Mouse (Mus musculus) midbrain, embryonic 16.5 days (tissue): ENCODE measurements around the gene Chst15. TPM values are rescaled to one million over a fixed set of nuclear protein-coding genes. Genes with fewer than 3 reads are reported as not detected.

ENCODE experiments used
- ATAC-seq: fragments of 200-750 bp; cut with Nextera tagmentation; 2 replicates; pipeline ENCODE4 v1.8.0; 2017; ENCODE audit warnings: moderate TSS enrichment
- H3K27ac ChIP-seq: fragments of 300-500 bp; sonication (generic); 2 replicates; pipeline ENCODE4 v1.5.1; 2014; ENCODE audit warnings: mild to moderate bottlenecking, low read length, mixed read lengths
- H3K27me3 ChIP-seq: fragments of 300-500 bp; sonication (generic); 2 replicates; pipeline ENCODE4 v1.6.1; 2014; ENCODE audit warnings: low read depth, low read length, mixed read lengths; ENCODE audit not compliant: control insufficient read depth, insufficient read depth
- H3K36me3 ChIP-seq: fragments of 300-500 bp; sonication (generic); 2 replicates; pipeline ENCODE4 v1.6.1; 2014; ENCODE audit warnings: mild to moderate bottlenecking, low read length, moderate library complexity, mixed read lengths; ENCODE audit not compliant: control insufficient read depth, insufficient read depth
- H3K4me1 ChIP-seq: fragments of 300-500 bp; sonication (generic); 2 replicates; pipeline ENCODE4 v1.6.1; 2014; ENCODE audit warnings: mild to moderate bottlenecking, low read length, mixed read lengths; ENCODE audit not compliant: control insufficient read depth, insufficient read depth
- H3K4me2 ChIP-seq: fragments of 300-500 bp; sonication (generic); 2 replicates; pipeline ENCODE4 v1.6.1; 2014; ENCODE audit warnings: mild to moderate bottlenecking, low read length, mixed read lengths
- H3K4me3 ChIP-seq: fragments of 300-500 bp; sonication (generic); 2 replicates; pipeline ENCODE4 v1.5.1; 2014; ENCODE audit warnings: low read depth, mild to moderate bottlenecking, low read length, moderate library complexity, mixed read lengths
- H3K9ac ChIP-seq: fragments of 300-500 bp; sonication (generic); 2 replicates; pipeline ENCODE4 v1.6.1; 2014; ENCODE audit warnings: low read depth, low read length, mixed read lengths
- H3K9me3 ChIP-seq: fragments of 300-500 bp; sonication (generic); replicated peaks from 2 replicates; pipeline ENCODE4 v1.6.1; 2014; ENCODE audit warnings: mild to moderate bottlenecking, low read length, mixed read lengths; ENCODE audit not compliant: control insufficient read depth, poor library complexity, severe bottlenecking
- whole genome bisulfite sequencing: fragments of 180-500 bp; shearing (Covaris S2); extraction: QIAGEN DNeasy Blood & Tissue Kit; methylation state at CpG from one replicate; pipeline ENCODE4 v1.1.7; 2014; 5-methylcytosine and 5-hydroxymethylcytosine counted together
- polyA plus RNA-seq: library from polyadenylated mRNA; unstranded; fragments of >200 nt; fragmentation: Nextera tagmentation; extraction: Ambion mirVana; gene quantifications from 2 replicates; pipeline ENCODE4 v1.2.1, GENCODE M21; 2015

Chst15 gene
- polyA plus RNA-seq, 1 experiment from 2014 or later, result 12.6 TPM

- no peak overlapping the region for H3K27ac ChIP-seq
- no peaks in the 10 kb centered on the region; the same call in 1 of the 2 replicates for H3K9me3 ChIP-seq
- no peak overlapping the region for H3K4me2 ChIP-seq
- H3K36me3 ChIP-seq, result no peaks in the 10 kb centered on the region
- H3K4me1 ChIP-seq, result no peaks in the 10 kb centered on the region
- no peaks in the 10 kb centered on the region for H3K27me3 ChIP-seq
- no peak overlapping the region for H3K4me3 ChIP-seq
- ATAC-seq, result no peak
- H3K9ac ChIP-seq, result no peak overlapping the region
- WGBS, result 88% methylated on average over 4 of the region's 4 CpGs
Observed at GRCm38 (mm10) chr7:132296661-132297443, 20.2 kb downstream of the Chst15 start.

GRCm38 (mm10) chr7:132296132-132296531 is 20.9 kb downstream of the Chst15 start:
- H3K27ac ChIP-seq, result no peak overlapping the region
- no peak overlapping the region for H3K4me3 ChIP-seq
- no peak overlapping the region for H3K9ac ChIP-seq
- no peaks in the 10 kb centered on the region; the same call in 1 of the 2 replicates for H3K9me3 ChIP-seq
- no peaks in the 10 kb centered on the region for H3K4me1 ChIP-seq
- WGBS, result 72% methylated on average over 3 of the region's 3 CpGs
- H3K36me3 ChIP-seq, result no peaks in the 10 kb centered on the region
- no peak for ATAC-seq
- H3K27me3 ChIP-seq, result no peaks in the 10 kb centered on the region
- no peak overlapping the region for H3K4me2 ChIP-seq

- Histone ChIP-seq H3K4me3 (no peak overlapping the region), H3K9ac (no peak overlapping the region), H3K4me1 (peaks cover 14% of the 10 kb centered on the region), H3K27ac (no peak overlapping the region), H3K27me3 (no peaks in the 10 kb centered on the region), H3K36me3 (no peaks in the 10 kb centered on the region), H3K9me3 (no peaks in the 10 kb centered on the region), H3K4me2 (no peak overlapping the region)
- 69% methylated on average over 3 of the region's 3 CpGs for WGBS
- no peak for ATAC-seq
Observed at GRCm38 (mm10) chr7:132287340-132287664, 29.7 kb downstream of the Chst15 start.

- no peaks in the 10 kb centered on the region for H3K9me3 ChIP-seq
- H3K4me3 ChIP-seq, result no peak overlapping the region
- H3K4me1 ChIP-seq, result peaks cover 14% of the 10 kb centered on the region
- no peaks in the 10 kb centered on the region for H3K27me3 ChIP-seq
- no peak overlapping the region for H3K4me2 ChIP-seq
- ATAC-seq, result no peak
- no peak overlapping the region for H3K27ac ChIP-seq
- no peak overlapping the region for H3K9ac ChIP-seq
- no peaks in the 10 kb centered on the region for H3K36me3 ChIP-seq
- 48% methylated on average over 14 of the region's 14 CpGs for WGBS
Observed at GRCm38 (mm10) chr7:132286630-132287339, 30.2 kb downstream of the Chst15 start.

GRCm38 (mm10) chr7:132284795-132285194 is 32.2 kb downstream of the Chst15 start:
- peaks cover 14% of the 10 kb centered on the region for H3K4me1 ChIP-seq
- no peak overlapping the region for H3K9ac ChIP-seq
- no peaks in the 10 kb centered on the region for H3K9me3 ChIP-seq
- 0% methylated on average over 1 of the region's 1 CpGs for WGBS
- no peaks in the 10 kb centered on the region for H3K36me3 ChIP-seq
- no peak overlapping the region for H3K27ac ChIP-seq
- no peak overlapping the region for H3K4me2 ChIP-seq
- no peak for ATAC-seq
- no peak overlapping the region for H3K4me3 ChIP-seq
- H3K27me3 ChIP-seq, result no peaks in the 10 kb centered on the region

GRCm38 (mm10) chr7:132284048-132284737 is 32.8 kb downstream of the Chst15 start:
- ATAC-seq, result no peak
- peaks cover 14% of the 10 kb centered on the region for H3K4me1 ChIP-seq
- no peak overlapping the region for H3K27ac ChIP-seq
- H3K36me3 ChIP-seq, result no peaks in the 10 kb centered on the region
- H3K9ac ChIP-seq, result no peak overlapping the region
- 16% methylated on average over 7 of the region's 7 CpGs for WGBS
- no peak overlapping the region for H3K4me3 ChIP-seq
- H3K4me2 ChIP-seq, result no peak overlapping the region
- H3K9me3 ChIP-seq, result no peaks in the 10 kb centered on the region
- no peaks in the 10 kb centered on the region for H3K27me3 ChIP-seq

- Histone ChIP-seq H3K4me1 (peaks cover 14% of the 10 kb centered on the region), H3K27me3 (no peaks in the 10 kb centered on the region), H3K4me2 (no peak overlapping the region), H3K9ac (no peak overlapping the region), H3K27ac (no peak overlapping the region), H3K4me3 (no peak overlapping the region), H3K9me3 (no peaks in the 10 kb centered on the region), H3K36me3 (no peaks in the 10 kb centered on the region)
- no peak for ATAC-seq
- 93% methylated on average over 2 of the region's 2 CpGs for WGBS
Observed at GRCm38 (mm10) chr7:132282576-132282975, 34.5 kb downstream of the Chst15 start.

- no peak for ATAC-seq
- 73% methylated on average over 3 of the region's 3 CpGs for WGBS
- no peak overlapping the region for H3K4me3 ChIP-seq
- peaks cover 18% of the 10 kb centered on the region for H3K4me1 ChIP-seq
- H3K27me3 ChIP-seq, result no peaks in the 10 kb centered on the region
- no peaks in the 10 kb centered on the region for H3K36me3 ChIP-seq
- H3K9me3 ChIP-seq, result no peaks in the 10 kb centered on the region
- no peak overlapping the region for H3K4me2 ChIP-seq
- no peak overlapping the region for H3K9ac ChIP-seq
- no peak overlapping the region for H3K27ac ChIP-seq
Observed at GRCm38 (mm10) chr7:132282161-132282560, 34.9 kb downstream of the Chst15 start.

GRCm38 (mm10) chr7:132281753-132282152 is 35.3 kb downstream of the Chst15 start:
- Histone ChIP-seq H3K27ac (no peak overlapping the region), H3K9ac (no peak overlapping the region), H3K27me3 (no peaks in the 10 kb centered on the region), H3K9me3 (no peaks in the 10 kb centered on the region), H3K4me3 (no peak overlapping the region), H3K4me1 (peaks cover 20% of the 10 kb centered on the region), H3K4me2 (no peak overlapping the region), H3K36me3 (no peaks in the 10 kb centered on the region)
- 58% methylated on average over 4 of the region's 4 CpGs for WGBS
- no peak for ATAC-seq
